Mouse (Mus musculus): ENCODE data around the gene Mc3r. TPM values are rescaled to one million over a fixed set of nuclear protein-coding genes. Genes with fewer than 3 reads are reported as not detected.

The Mc3r gene
- total RNA-seq, 1 experiment from 2014 or later = not detected

- ATAC-seq (ENCODE audit: extremely low read depth, insufficient number of reproducible peaks, low FRiP score, poor library complexity, severe bottlenecking) = no peak
Measured at GRCm38 (mm10) chr2:172291025-172291424, 42.7 kb downstream of the Mc3r start.

DNA sequence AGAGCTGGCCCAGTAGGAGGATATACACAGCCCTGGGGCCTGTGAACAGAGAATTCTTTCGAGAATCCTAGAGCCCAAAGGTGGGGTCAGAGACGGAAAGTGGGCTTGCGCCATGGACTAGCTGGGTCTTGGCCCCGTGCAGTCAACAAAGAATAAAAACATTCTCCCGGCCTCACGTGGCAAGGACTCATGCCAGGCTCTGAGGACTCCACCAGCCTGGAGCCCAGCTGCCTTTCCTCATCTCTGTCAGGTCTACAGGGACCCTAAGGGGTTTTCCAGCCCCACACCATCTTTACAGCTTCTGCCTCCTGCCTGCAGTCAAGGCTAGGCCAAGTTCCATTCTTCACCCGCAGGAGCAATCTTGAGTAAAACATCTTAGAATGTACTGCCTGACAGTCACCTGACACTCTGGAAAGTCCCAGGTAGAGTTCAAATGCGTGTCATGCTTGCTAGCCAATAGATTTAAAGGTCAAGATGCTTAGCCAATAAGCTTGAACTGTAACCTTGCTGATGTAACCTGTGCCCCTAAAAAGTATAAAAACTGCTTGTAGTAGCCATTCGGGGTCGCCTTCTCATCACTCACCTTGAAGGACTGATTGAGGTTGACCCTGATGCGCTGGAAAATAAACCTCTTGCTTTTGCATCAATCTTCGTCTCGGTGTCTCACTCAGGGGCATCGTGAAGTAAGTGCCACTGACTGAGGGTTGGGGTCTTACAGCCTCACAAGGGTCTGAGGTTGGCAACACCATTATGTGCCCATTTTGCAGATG, 43.6 kb downstream of the Mc3r start:
- no peak for ATAC-seq (ENCODE audit: extremely low read depth, insufficient number of reproducible peaks, low FRiP score, poor library complexity, severe bottlenecking)

DNA sequence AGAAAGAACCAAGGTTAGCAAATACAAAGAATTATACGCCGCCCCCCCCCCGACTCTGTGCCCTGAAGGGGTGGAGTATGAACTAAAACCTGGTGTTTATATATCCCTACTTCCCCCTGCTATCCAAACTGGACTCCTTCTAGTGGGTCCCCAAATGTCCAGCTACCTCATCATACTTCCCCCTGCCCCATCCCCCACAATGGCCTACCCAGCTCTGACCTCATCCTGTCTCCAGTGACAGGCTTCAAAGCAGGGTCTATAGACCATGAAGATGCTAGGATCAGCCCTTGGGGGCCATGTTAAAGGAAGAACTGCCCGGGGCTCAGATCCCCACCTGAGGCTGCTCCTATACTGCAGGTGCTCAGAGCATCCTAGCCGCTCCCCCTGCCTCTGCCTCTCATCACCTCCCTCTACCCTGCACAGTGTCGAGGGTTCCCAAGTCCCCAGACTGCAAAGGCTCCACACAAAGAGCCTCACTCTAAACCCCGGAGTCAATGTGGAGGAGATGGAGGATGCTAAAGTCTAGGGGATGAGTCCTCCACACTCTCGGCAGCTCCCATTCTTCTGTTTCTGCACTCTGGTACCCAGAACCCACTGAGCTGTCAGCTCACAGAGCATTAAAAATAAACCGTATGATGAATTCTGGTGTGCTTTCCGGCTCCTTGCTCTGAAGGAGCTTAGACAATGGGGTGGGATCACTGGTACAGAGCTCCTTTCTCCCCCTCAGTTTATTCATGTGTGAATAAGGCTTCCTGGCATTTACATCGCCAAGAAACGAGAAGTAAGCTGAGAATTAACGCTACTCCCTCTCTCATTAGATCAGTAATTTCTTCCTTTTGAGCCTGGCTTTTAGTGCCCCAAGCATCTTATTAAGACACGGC, 44.5 kb downstream of the Mc3r start:
- ATAC-seq (ENCODE audit: extremely low read depth, insufficient number of reproducible peaks, low FRiP score, poor library complexity, severe bottlenecking) = no peak

DNA sequence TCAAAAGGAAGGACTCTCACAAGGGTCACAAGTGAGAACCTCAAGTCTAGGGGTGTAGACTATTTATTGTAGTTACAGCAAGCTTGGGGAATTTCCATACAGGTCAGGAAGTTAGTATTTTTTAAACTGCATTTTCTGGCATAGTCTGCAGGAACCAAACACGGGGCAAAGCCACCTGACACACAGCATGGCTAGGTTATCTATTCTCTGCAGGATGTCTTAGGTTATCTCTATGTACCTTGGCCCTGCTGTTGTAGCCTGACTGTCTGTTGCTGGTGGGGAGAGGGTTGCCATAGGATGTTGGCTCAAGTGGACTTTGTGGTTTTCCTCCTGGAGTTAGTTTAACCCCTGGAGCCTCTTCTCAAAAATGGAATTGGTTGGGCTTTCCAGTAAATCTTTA, 49.8 kb downstream of the Mc3r start:
- ATAC-seq (ENCODE audit: extremely low read depth, insufficient number of reproducible peaks, low FRiP score, poor library complexity, severe bottlenecking) = no peak

GRCm38 (mm10) chr2:172298542-172298941, 50.2 kb downstream of the Mc3r start:
- ATAC-seq (ENCODE audit: extremely low read depth, insufficient number of reproducible peaks, low FRiP score, poor library complexity, severe bottlenecking) = no peak

GRCm38 (mm10) chr2:172299126-172299921, 51.0 kb downstream of the Mc3r start:
- no peak for ATAC-seq (ENCODE audit: extremely low read depth, insufficient number of reproducible peaks, low FRiP score, poor library complexity, severe bottlenecking)

Other genes with a start within 250 kb of the Mc3r start
- not detected in 2 replicates for gene Cbln4, start 205.0 kb upstream of the Mc3r start, total RNA-seq (2017)
- gene Fam210b, start 97.1 kb downstream of the Mc3r start, total RNA-seq (2017) = 4.9 and 6.1 TPM in 2 replicates
- 2.7 and 5.4 TPM in 2 replicates for gene Aurka, start 122.0 kb downstream of the Mc3r start, total RNA-seq (2017)
- 16.8 and 18.4 TPM in 2 replicates for gene Cstf1, start 122.2 kb downstream of the Mc3r start, total RNA-seq (2017)
- gene Cass4, start 145.3 kb downstream of the Mc3r start, total RNA-seq (2017) = 30.7 and 34.6 TPM in 2 replicates
- gene Rtf2, start 192.1 kb downstream of the Mc3r start, total RNA-seq (2017) = 225 and 239 TPM in 2 replicates
- 0.74 and 1.0 TPM in 2 replicates for gene Gcnt7, start 210.1 kb downstream of the Mc3r start, total RNA-seq (2017)
- 14.4 and 15.8 TPM in 2 replicates for gene Fam209, start 224.0 kb downstream of the Mc3r start, total RNA-seq (2017)

Data from neutrophil, adult 5-6 weeks (primary cell).